Mouse (Mus musculus) E14TG2a.4 (cell line): Measurements from ENCODE around the gene Fam189a2.

Experiments
- CTCF ChIP-seq: conservative IDR thresholded peaks from 2 replicates; pipeline ENCODE4 v1.5.1; 2014; ENCODE audit warnings: low read length
- NANOG ChIP-seq: IDR thresholded peaks from 2 replicates; pipeline ENCODE4 v1.6.1; 2014; ENCODE audit warnings: borderline replicate concordance, low read length, mixed read lengths
- POU5F1 ChIP-seq: IDR thresholded peaks from 2 replicates; pipeline ENCODE4 v1.6.1; 2014; ENCODE audit warnings: low read length, borderline replicate concordance

- TF ChIP-seq CTCF (no peak), POU5F1 (no peak), NANOG (no peak)
Measured at GRCm38 (mm10) chr19:24020736-24021135, 10.1 kb downstream of the Fam189a2 start.
